Mouse (Mus musculus) myocyte (in vitro differentiated cells): ENCODE results near the gene Slc11a2.
"Not testable (repeated sequence)": the region's sequence is repeated elsewhere in the genome, so short reads cannot be mapped to it uniquely, and the experiment has no call there.

ENCODE experiments used
- MAX ChIP-seq: IDR thresholded peaks from one replicate; pipeline ENCODE4 v1.6.1; 2011; ENCODE audit warnings: low read depth, mild to moderate bottlenecking, control low read depth
- POLR2A ChIP-seq: IDR thresholded peaks from one replicate; pipeline ENCODE4 v1.6.1; 2011; ENCODE audit warnings: low read depth, mild to moderate bottlenecking, control low read depth, moderate library complexity; ENCODE audit not compliant: insufficient read length

DNA sequence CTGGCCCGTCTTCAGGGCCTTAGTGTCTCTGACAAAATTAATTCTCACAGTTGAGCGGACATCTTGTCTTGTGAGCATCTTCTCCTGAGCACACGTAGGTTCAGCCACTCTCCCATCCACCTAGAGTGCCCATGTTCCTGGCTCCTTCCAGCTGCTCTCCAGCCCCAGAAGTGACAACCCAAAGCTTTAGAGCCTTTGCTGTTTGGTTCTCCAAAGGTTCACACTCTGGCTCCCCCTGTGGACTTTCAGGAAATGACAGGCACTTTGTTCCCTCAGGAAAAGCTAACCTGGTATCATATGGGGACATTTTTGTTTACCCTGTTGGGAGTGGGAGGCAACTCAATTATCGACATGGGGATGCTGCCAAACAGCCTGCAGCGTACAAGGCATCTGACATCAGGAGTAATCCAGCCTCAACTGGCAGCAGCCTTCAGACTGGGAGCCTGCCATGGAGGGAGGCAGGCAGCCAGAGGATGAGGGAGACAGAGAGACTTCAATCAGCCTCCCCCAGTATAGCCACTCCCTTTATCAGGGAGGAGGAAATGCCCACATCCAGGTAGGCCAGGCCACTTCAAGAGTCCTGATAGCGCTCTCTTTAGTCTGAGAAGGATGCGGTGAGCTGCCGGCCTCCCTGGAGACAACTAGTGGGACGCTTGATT, 46.9 kb downstream of the Slc11a2 start:
- not testable (repeated sequence) for TF ChIP-seq MAX, POLR2A
